Mouse (Mus musculus): ENCODE data around the gene A930033H14Rik. TPM values are rescaled to one million over a fixed set of nuclear protein-coding genes. Genes with fewer than 3 reads are reported as not detected.

The A930033H14Rik gene
- total RNA-seq, 2 experiments from 2014 or later = 0.42 to 0.46 TPM

DNA sequence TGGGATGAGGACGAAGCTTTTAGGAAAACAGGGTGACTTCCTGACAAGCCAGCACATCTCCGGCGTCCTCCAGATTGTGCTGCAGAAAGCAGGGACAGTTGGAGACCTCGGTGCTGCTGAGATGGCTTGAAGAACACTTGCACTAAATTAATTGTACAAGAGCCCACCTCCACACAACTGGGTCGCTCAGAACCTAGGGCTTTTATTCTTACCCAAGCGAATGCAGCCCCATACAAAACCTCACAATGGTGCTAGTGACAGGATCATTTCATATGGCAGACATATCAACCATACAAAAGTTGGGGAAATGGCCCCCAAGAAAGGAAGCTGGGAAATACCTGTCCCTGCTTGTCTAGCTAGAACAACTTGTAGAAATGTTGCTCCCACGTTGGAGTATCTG lies 5.4 kb downstream of the A930033H14Rik start:
- ATAC-seq (replicated peaks; ENCODE audit: low FRiP score, low TSS enrichment, poor library complexity, severe bottlenecking) = no peak

DNA sequence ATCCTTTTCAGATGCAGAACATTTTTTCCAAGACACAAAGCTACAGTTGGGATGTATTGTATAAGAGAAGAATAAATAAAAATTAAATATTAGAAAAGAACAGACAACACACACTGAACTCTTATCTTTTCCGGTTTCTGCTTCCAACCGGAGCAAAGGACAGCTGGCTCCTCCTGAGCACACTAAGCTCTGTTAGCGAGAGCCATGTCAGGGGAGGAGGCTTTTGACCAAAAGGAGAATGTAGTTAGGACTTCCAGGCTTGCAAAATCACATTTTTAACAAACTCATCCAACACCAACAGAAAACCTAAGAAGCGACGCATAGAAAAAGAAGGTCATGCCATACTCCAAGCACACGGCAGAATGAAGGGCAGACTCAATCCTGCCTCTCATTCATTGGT lies 6.8 kb downstream of the A930033H14Rik start:
- ATAC-seq (replicated peaks; ENCODE audit: low FRiP score, low TSS enrichment, poor library complexity, severe bottlenecking) = no peak

DNA sequence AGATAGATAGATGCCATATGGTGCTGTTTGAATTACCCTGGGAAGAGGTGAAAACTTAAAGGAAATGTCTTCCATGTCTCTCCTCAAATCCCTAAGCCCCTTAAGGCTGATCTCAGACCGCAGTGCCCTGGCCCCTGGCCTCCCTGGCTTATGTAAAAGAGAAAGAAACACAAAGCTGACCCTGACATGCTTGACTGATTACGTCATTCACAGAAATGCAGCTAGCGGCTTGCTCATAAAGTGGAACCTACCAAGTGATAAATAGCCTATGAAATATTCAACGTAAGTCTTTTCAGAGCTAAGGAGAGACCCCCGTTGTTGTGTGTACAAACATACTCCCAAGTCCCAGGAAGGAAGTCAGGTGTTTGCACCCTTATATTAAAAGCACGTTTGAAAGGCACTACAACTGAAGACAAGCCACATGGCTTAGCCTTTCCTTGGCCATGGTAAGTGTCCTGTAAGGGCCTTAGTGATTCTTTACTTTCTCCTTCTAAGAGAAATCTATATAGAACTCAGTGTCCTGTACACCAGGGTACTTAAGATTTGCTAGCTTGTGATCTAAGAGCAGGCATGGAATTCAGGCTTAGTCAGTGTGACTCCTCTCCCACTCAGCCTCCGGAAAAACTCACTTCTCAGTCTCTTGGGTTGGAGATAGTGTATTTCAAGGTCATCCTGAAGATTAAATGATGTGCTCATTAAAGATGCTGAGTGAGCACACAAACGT lies 8.1 kb downstream of the A930033H14Rik start:
- ATAC-seq (replicated peaks; ENCODE audit: low FRiP score, low TSS enrichment, poor library complexity, severe bottlenecking) = no peak

DNA sequence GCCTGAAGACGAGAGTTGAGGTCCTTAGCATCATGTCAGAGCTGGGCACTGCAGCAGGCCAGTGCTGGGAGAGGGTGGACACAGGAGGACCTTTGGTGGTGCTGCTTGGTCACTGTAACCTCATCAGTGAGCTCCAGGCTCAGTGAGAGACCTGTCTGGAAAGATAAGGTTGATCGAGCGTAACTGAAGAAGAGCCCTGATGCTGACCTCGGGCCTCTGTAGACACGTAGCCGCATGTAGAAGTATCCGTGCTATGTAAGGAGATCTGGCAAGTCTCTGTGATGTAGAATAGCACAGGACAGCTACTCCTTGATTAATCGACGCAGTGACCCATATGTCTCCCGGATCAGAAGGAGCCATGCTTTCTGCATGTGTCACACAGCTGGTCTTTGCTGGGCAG lies 19.2 kb downstream of the A930033H14Rik start:
- no peak for ATAC-seq (replicated peaks; ENCODE audit: low FRiP score, low TSS enrichment, poor library complexity, severe bottlenecking)

DNA sequence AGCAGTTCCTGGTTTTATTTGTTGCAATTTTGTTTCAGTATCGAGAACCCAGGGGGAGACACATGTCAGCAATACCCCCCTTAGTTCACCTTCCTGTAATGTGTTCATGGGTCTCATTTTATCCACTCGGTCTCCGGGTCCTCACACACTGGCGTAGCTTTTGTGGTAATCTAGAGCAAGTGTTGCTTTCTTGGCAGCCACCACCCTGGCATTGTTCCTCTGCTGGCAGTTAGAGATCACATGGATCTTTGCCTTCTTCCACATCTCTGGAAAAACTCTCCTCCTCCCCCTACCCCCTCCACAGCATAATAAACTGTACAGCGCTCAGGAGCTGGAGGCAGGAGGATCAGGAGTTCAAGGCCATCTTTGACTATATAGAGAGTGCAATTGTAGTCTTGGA lies 20.6 kb downstream of the A930033H14Rik start:
- no peak for ATAC-seq (replicated peaks; ENCODE audit: low FRiP score, low TSS enrichment, poor library complexity, severe bottlenecking)

DNA sequence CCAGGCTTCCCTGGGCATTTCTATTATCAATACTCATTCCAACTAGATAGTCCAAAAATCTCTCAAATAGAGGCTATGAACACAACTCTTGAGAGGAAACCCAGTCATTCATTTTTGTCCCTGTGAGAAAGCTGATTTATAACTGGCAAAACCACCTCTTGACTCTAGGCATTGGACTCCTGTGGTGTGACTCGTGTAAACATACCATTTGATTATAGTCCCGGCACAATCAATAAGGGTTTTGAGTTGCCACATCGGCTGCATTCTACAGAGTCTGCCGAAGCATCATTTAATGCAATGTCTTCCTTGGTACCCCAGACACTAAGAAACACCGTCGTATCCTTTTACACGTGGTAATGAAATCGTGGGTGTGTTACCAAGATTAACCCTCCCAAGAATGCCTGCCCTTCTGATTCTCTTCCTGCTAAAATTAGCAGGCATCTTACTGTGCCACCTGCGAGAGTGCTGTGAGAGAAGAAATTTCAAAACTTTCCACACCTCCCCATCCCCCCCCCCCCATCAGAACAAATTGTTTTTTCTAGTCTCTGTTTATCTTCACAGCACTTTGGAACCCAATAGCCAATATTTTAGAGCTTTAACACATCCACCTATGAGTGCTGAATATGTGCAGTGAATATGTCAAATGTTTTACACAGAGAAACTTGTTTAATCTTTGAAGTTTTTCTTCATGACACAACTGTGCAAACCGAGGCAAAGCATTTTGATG lies 22.3 kb downstream of the A930033H14Rik start:
- ATAC-seq (replicated peaks; ENCODE audit: low FRiP score, low TSS enrichment, poor library complexity, severe bottlenecking) = no peak

DNA sequence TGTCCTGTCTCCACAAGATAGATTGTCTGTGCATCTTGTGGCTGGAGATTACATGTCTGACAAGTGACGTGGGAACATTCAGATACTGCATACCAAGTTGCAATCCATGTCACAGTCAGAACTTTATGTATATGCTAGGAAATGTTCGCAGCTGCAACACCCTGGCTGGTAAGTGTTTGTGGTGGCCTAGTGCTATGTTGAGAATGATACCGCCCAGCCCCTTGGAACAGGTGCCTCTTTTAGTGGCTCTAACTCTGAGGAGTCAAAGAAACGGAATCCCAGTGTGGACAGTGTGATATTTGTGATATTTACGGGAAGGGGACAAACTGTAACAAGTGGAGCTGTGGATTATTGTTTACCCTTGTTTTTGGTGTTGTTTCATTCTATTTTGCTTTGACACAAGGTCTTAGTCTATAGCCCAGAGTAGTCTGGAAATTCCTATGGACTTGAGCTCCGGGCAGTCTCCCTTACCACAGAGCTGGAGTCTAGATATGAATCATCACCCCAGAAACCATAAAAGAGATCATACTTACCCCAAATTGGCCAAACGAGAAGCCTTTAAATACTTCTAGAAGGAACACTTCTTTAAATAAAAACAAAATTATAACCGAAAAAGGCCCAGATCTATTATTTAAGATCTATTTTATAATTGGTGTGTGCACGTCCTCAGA lies 25.0 kb downstream of the A930033H14Rik start:
- no peak for ATAC-seq (replicated peaks; ENCODE audit: low FRiP score, low TSS enrichment, poor library complexity, severe bottlenecking)

DNA sequence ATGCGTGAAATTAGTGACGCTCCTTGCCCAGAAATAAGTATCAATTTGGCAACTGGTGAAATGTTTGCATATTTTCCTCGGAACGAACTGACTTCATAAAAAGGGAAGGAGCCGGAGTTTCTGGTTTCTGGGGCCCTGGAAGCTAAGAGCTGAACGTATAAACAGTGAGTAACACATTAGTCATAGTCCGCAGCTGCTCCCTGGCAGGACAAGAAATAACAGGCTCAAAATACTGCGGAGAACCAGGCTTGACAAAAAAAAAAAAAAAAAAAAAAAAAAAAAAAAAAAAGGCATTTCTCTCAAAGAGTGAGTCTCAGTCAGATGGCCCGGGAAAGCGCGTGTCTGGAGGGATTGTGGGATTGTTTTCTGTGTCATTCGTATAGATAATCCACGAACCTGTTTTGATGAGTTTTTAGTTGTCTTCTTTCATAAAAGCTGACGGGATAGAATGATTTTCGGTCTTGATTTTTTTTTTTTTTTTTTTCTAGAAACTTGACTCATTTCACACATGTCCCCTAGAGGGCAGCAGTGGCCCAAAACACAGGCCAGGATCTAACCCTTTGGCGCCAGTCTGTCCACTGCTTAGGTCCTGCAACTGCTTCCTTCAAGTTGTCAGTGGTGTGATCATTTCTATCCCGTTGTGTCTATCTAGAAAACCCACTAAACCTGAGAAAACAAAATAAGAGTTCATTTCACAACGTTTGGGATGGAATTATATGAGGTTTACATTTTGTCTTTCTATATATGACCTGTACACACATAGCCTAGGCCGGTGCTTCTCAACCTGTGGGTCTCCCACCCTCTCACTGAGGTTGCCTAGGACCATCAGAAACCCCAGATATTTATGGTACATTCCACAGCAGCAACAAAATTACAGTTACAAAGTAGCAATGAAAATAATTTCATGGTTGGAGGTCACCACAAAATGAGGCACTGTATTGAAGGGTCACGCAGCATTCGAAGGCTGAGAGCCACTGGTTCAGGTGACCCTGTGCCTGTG lies 26.7 kb downstream of the A930033H14Rik start:
- peak; percentile 86 for ATAC-seq (replicated peaks; ENCODE audit: low FRiP score, low TSS enrichment, poor library complexity, severe bottlenecking)

DNA sequence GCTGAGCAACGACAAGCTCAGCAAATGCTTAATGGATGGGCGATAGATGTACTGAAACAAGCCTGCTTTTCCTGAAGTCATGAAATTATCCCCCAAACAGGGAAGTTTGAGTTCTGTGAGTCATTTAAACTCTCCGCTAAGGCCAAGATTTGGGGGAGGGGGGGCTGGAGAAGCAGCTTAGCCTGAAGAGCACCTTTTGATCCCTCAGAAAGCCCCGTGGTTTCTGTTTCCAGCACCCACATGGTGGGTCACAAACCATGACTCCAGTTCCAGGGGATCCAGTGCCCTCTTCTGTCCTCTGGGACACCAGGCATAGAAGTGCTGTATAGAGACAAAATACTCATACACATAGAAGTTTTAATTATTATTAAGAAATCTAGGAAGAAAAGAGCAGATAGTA lies 27.5 kb downstream of the A930033H14Rik start:
- ATAC-seq (replicated peaks; ENCODE audit: low FRiP score, low TSS enrichment, poor library complexity, severe bottlenecking) = no peak

DNA sequence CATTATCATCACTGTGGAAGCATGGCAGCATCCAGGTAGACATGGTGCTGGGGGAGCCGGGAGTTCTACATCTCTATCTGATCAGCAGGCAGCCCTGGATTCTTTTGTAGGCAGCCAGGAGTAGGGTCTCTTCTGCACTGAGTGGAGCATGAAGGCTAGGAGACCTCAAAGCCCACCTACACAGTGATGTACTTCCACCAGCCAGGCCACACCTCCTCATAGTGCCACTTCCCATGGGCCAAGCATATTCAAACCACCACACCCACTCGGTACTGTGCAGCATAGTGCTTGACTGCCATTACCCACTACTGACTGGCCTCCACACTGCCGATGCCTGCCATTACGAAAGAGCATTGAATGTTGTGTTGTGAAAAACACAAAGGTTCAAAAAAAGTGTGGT lies 28.0 kb downstream of the A930033H14Rik start:
- ATAC-seq (replicated peaks; ENCODE audit: low FRiP score, low TSS enrichment, poor library complexity, severe bottlenecking) = no peak

DNA sequence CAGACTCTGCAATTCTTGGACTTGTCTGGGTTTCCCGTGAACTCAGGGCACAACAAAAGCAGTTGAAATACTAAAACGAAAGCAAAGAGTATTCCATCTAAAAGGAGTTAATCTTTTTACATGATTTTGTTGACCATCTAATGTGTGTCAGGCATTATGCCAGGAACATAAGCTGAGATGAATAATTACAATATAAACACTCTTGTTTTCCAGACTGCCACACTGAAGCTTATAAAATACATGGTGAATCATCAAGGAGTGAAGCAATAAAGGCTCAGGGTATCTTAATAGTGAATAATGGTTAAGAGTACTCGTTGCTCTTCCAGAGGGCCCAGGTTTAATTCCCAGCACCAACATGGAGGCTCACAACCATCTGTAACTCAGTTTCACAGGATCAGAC lies 31.9 kb downstream of the A930033H14Rik start:
- ATAC-seq (replicated peaks; ENCODE audit: low FRiP score, low TSS enrichment, poor library complexity, severe bottlenecking) = no peak

DNA sequence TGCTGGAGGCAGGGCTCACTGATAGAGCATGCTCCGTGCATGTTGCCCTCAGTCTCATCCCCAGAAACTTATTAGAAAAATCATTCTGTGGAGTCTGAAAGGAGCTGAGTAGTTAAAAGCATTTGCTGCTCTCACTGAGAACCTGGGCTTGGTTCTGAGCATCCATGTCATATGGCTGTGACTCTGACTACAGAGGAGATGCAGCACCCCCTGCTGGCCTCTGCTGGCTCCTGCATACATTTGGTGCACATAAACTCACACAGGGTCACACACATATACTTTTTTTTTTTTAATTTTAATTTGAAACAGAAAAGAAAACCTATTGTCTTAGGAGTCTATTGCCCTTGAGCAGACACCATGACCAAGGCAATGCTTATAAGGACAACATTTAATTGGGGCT lies 33.6 kb downstream of the A930033H14Rik start:
- no peak for ATAC-seq (replicated peaks; ENCODE audit: low FRiP score, low TSS enrichment, poor library complexity, severe bottlenecking)

DNA sequence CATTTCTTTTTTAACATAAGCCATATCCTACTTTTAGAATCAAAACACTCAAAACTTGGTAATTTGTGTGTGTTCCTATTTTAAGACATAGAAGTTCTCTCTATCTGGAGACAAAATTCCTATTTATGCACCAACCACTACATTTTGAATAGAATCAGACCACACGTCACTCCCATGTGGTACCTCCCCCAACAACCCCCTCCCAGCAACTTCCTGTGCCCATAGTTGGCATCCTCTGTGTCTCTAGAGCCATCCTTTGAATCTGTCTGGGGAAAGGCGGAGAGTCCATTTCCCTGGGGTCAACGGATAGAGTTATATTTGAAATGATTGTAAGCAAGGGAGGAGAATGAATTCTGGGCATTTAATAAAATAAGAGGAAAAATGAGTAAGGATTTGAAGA lies 36.8 kb downstream of the A930033H14Rik start:
- no peak for ATAC-seq (replicated peaks; ENCODE audit: low FRiP score, low TSS enrichment, poor library complexity, severe bottlenecking)

DNA sequence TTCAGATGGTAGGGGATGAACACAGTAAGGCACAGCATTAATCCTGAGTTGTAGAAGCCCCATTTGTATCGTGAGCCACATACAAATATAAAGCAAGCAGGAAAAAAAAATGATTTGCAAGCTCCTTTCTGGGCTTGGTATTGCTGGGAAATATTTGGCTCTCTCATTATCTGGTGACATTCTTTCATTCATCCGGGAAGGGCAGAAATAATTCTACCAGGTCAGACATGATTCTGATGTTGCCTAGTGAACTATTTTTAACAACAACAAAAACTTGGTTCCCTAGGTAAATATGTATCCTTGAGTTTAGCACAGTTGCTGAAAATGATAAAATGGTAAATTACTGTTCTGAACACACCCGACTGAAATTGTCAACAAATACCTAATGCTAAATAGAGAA lies 40.5 kb downstream of the A930033H14Rik start:
- ATAC-seq (replicated peaks; ENCODE audit: low FRiP score, low TSS enrichment, poor library complexity, severe bottlenecking) = no peak

DNA sequence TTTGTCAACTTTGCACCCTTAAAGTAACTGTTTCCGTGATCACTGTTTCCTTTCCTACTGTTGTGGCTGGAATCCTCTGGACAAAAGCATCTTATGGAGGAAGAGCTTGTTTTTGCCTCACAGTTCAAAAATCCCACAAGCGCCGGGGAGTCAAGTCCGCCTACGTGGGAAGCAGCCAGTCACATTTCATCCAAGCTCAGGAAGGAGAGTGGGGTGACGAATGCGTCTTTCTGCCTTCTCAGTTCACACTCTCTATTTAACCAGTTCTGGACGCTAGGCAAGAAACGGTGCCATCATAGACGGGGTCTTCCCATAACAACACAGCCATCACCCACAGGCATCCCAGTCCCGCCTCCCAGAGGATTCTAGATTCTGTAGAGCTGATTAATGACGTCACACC lies 46.4 kb downstream of the A930033H14Rik start:
- ATAC-seq (replicated peaks; ENCODE audit: low FRiP score, low TSS enrichment, poor library complexity, severe bottlenecking) = no peak

DNA sequence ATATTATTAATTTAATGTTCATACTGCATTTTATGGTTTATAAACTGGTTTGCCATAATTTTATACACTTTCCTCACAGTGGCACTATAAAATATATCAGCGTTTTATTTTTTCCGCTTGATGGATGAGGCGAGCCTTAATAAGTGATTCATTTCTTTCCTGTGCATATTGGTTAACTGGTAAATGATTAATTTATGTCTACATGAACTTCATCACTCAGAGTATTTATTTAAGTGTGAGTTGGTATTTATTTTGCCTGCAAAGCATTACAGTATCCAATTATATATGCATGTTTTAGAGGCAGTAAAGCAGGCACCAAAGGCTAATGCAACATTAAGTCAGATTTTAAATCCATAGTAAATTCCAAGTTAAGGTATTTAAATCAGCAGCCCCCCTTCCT lies 47.1 kb downstream of the A930033H14Rik start:
- no peak for ATAC-seq (replicated peaks; ENCODE audit: low FRiP score, low TSS enrichment, poor library complexity, severe bottlenecking)

DNA sequence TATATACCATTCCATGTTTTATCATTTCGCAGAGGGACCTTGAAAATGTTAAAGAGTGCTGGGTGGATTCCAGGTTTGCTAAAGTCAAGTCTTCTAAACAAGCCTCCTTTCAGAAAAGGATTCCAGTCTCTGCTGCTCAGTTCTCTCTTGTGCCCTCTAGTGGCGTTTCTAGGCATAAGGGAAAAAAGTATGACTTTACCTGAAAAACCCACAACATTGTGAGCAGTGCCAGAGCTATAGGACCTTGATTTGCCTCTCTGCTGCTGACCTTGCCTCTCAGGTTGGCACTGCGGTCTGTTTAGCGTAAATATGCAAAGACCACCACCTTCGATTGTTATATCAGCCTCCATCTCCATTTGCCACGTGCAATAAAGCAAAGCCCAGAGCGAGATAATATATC lies 47.8 kb downstream of the A930033H14Rik start:
- ATAC-seq (replicated peaks; ENCODE audit: low FRiP score, low TSS enrichment, poor library complexity, severe bottlenecking) = no peak; the same call in 1 of the 2 replicates

DNA sequence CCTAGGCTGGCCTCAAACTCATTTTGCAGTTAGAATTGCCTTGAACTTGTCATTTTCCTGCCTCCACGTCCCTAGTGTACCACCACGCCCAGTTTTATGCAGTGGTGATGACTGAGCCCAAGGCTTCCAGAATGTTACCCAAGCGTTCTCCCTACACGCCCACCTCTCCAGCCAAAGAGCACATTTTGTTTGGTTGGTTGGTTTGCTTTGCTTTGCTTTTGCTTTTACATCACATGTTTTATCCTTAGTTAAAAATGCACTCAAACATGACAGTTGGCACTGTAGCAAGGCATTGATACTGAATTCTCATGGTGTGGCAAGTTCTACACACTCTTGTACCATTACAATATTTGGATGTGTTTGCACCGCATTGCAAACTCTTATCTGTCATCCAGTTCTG lies 49.7 kb downstream of the A930033H14Rik start:
- ATAC-seq (replicated peaks; ENCODE audit: low FRiP score, low TSS enrichment, poor library complexity, severe bottlenecking) = no peak

DNA sequence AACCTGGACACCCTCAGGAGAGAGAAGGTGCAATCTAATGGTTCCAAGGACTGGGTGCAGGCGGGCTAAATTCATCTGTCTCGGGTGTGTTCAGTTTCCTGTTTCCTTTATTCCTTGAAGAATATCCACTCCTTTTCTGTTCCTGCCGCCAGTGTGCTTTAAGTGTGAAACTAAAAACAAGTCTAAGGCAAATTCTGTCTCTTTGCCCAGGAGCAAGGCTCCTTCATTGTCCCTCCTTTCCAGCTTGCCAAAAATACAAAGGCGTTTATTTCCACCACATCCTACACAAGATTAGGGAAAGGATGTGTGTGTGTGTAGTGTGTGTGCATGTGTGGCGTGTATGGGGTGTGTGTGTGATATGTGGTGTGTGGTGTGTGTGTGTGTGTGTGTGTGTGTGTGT lies 50.3 kb downstream of the A930033H14Rik start:
- no peak for ATAC-seq (replicated peaks; ENCODE audit: low FRiP score, low TSS enrichment, poor library complexity, severe bottlenecking)

Measured in megakaryocyte-erythroid progenitor cell, adult 5-6 weeks (primary cell).